Mouse (Mus musculus): ENCODE results near the gene Usp4. TPM values are rescaled to one million over a fixed set of nuclear protein-coding genes. Genes with fewer than 3 reads are reported as not detected.
A peak's percentile ranks its signal among the peaks of the same experiment; 100 is the strongest.

Gene Usp4
- polyA plus RNA-seq, 1 experiment from 2014 or later, result 128 TPM

- no peak for DNase-seq (ENCODE audit: low spot score)
- Histone ChIP-seq H3K4me3 (peak overlapping the region; percentile 95), H3K9me3 (no peaks in the 10 kb centered on the region), H3K4me1 (replicated peaks) (peaks cover 26% of the 10 kb centered on the region), H3K27ac (peak overlapping the region; percentile 97), H3K36me3 (peaks cover 25% of the 10 kb centered on the region), H3K27me3 (ENCODE audit: insufficient read depth, poor library complexity, severe bottlenecking) (no peaks in the 10 kb centered on the region)
- 8% methylated on average over 11 of the region's 11 CpGs for WGBS
These were observed 629 bp upstream of the Usp4 start for GRCm38 (mm10) chr9:108347024-108347423.

- Histone ChIP-seq H3K9me3 (no peaks in the 10 kb centered on the region), H3K27me3 (ENCODE audit: insufficient read depth, poor library complexity, severe bottlenecking) (no peaks in the 10 kb centered on the region), H3K36me3 (peaks cover 37% of the 10 kb centered on the region), H3K4me3 (peak overlapping the region; percentile 95), H3K4me1 (replicated peaks) (peaks cover 23% of the 10 kb centered on the region), H3K27ac (peak overlapping the region; percentile 97)
- no peak for DNase-seq (ENCODE audit: low spot score)
- WGBS, result 11% methylated on average over 14 of the region's 14 CpGs
These were observed 632 bp downstream of the Usp4 start for GRCm38 (mm10) chr9:108348290-108348680.

GRCm38 (mm10) chr9:108349727-108350126 is 2.1 kb downstream of the Usp4 start:
- Histone ChIP-seq H3K36me3 (peaks cover 52% of the 10 kb centered on the region), H3K27me3 (ENCODE audit: insufficient read depth, poor library complexity, severe bottlenecking) (no peaks in the 10 kb centered on the region), H3K4me1 (replicated peaks) (peaks cover 23% of the 10 kb centered on the region), H3K9me3 (no peaks in the 10 kb centered on the region), H3K4me3 (no peak overlapping the region), H3K27ac (no peak overlapping the region)
- no peak for DNase-seq (ENCODE audit: low spot score)
- WGBS, result 92% methylated on average over 4 of the region's 4 CpGs

- H3K4me1 ChIP-seq (replicated peaks), result no peaks in the 10 kb centered on the region
- no peaks in the 10 kb centered on the region for H3K27me3 ChIP-seq (ENCODE audit: insufficient read depth, poor library complexity, severe bottlenecking)
- H3K36me3 ChIP-seq, result peaks cover 97% of the 10 kb centered on the region
- no peak for DNase-seq (ENCODE audit: low spot score)
- no peaks in the 10 kb centered on the region for H3K9me3 ChIP-seq
- H3K27ac ChIP-seq, result no peak overlapping the region
- no peak overlapping the region for H3K4me3 ChIP-seq
- 93% methylated on average over 9 of the region's 9 CpGs for WGBS
These were observed 30.6 kb downstream of the Usp4 start for GRCm38 (mm10) chr9:108378234-108378633.

- H3K27ac ChIP-seq, result no peak overlapping the region
- no peak overlapping the region for H3K4me3 ChIP-seq
- H3K36me3 ChIP-seq, result peaks cover 97% of the 10 kb centered on the region
- H3K27me3 ChIP-seq (ENCODE audit: insufficient read depth, poor library complexity, severe bottlenecking), result no peaks in the 10 kb centered on the region
- no peak for DNase-seq (ENCODE audit: low spot score)
- H3K4me1 ChIP-seq (replicated peaks), result no peaks in the 10 kb centered on the region
- H3K9me3 ChIP-seq, result no peaks in the 10 kb centered on the region
- WGBS, result 95% methylated on average over 5 of the region's 5 CpGs
These were observed 31.1 kb downstream of the Usp4 start for GRCm38 (mm10) chr9:108378736-108379135.

GRCm38 (mm10) chr9:108379294-108379693 is 31.6 kb downstream of the Usp4 start:
- no peak for DNase-seq (ENCODE audit: low spot score)
- Histone ChIP-seq H3K27ac (no peak overlapping the region), H3K36me3 (peaks cover 97% of the 10 kb centered on the region), H3K27me3 (ENCODE audit: insufficient read depth, poor library complexity, severe bottlenecking) (no peaks in the 10 kb centered on the region), H3K9me3 (no peaks in the 10 kb centered on the region), H3K4me3 (no peak overlapping the region), H3K4me1 (replicated peaks) (no peaks in the 10 kb centered on the region)
- 89% methylated on average over 4 of the region's 4 CpGs for WGBS

- Histone ChIP-seq H3K27me3 (ENCODE audit: insufficient read depth, poor library complexity, severe bottlenecking) (no peaks in the 10 kb centered on the region), H3K9me3 (no peaks in the 10 kb centered on the region), H3K4me1 (replicated peaks) (no peaks in the 10 kb centered on the region), H3K4me3 (no peak overlapping the region), H3K27ac (no peak overlapping the region), H3K36me3 (peaks cover 97% of the 10 kb centered on the region)
- DNase-seq (ENCODE audit: low spot score), result no peak
- 97% methylated on average over 9 of the region's 9 CpGs for WGBS
These were observed 33.7 kb downstream of the Usp4 start for GRCm38 (mm10) chr9:108381382-108381781.

GRCm38 (mm10) chr9:108385006-108385405 is 37.4 kb downstream of the Usp4 start:
- Histone ChIP-seq H3K4me3 (no peak overlapping the region), H3K36me3 (peaks cover 96% of the 10 kb centered on the region), H3K9me3 (no peaks in the 10 kb centered on the region), H3K4me1 (replicated peaks) (no peaks in the 10 kb centered on the region), H3K27me3 (ENCODE audit: insufficient read depth, poor library complexity, severe bottlenecking) (no peaks in the 10 kb centered on the region), H3K27ac (no peak overlapping the region)
- WGBS, result 79% methylated on average over 7 of the region's 7 CpGs
- DNase-seq (ENCODE audit: low spot score), result no peak

GRCm38 (mm10) chr9:108386816-108387215 is 39.2 kb downstream of the Usp4 start:
- H3K9me3 ChIP-seq, result no peaks in the 10 kb centered on the region
- WGBS, result 86% methylated on average over 4 of the region's 4 CpGs
- DNase-seq (ENCODE audit: low spot score), result no peak
- no peaks in the 10 kb centered on the region for H3K27me3 ChIP-seq (ENCODE audit: insufficient read depth, poor library complexity, severe bottlenecking)
- no peak overlapping the region for H3K4me3 ChIP-seq
- H3K36me3 ChIP-seq, result peaks cover 97% of the 10 kb centered on the region
- no peak overlapping the region for H3K27ac ChIP-seq
- no peaks in the 10 kb centered on the region for H3K4me1 ChIP-seq (replicated peaks)

- Histone ChIP-seq H3K4me1 (replicated peaks) (peaks cover 7% of the 10 kb centered on the region; the same call in 1 of the 2 replicates), H3K36me3 (peaks cover 97% of the 10 kb centered on the region), H3K27me3 (ENCODE audit: insufficient read depth, poor library complexity, severe bottlenecking) (no peaks in the 10 kb centered on the region), H3K9me3 (no peaks in the 10 kb centered on the region), H3K27ac (no peak overlapping the region), H3K4me3 (no peak overlapping the region)
- DNase-seq (ENCODE audit: low spot score), result no peak
- WGBS, result 87% methylated on average over 10 of the region's 10 CpGs
These were observed 40.9 kb downstream of the Usp4 start for GRCm38 (mm10) chr9:108388601-108389000.

- H3K4me3 ChIP-seq, result no peak overlapping the region
- WGBS, result 88% methylated on average over 6 of the region's 6 CpGs
- H3K36me3 ChIP-seq, result peaks cover 97% of the 10 kb centered on the region
- no peaks in the 10 kb centered on the region for H3K9me3 ChIP-seq
- H3K4me1 ChIP-seq (replicated peaks), result peaks cover 7% of the 10 kb centered on the region; the same call in 1 of the 2 replicates
- H3K27me3 ChIP-seq (ENCODE audit: insufficient read depth, poor library complexity, severe bottlenecking), result no peaks in the 10 kb centered on the region
- no peak overlapping the region for H3K27ac ChIP-seq
- DNase-seq (ENCODE audit: low spot score), result no peak
These were observed 41.6 kb downstream of the Usp4 start for GRCm38 (mm10) chr9:108389220-108389619.

- no peaks in the 10 kb centered on the region for H3K9me3 ChIP-seq
- 50% methylated on average over 18 of the region's 18 CpGs for WGBS
- H3K36me3 ChIP-seq, result peaks cover 68% of the 10 kb centered on the region
- H3K4me1 ChIP-seq (replicated peaks), result peaks cover 7% of the 10 kb centered on the region; the same call in 1 of the 2 replicates
- peak; percentile 47 for DNase-seq (ENCODE audit: low spot score)
- H3K4me3 ChIP-seq, result no peak within 1 kb of the TSS
- peak within 1 kb of the TSS; percentile 75; the same call in 1 of the 2 replicates for H3K27ac ChIP-seq
- H3K27me3 ChIP-seq (ENCODE audit: insufficient read depth, poor library complexity, severe bottlenecking), result no peaks in the 10 kb centered on the region
These were observed 45.0 kb downstream of the Usp4 start, which contains the start of gene 1700102P08Rik for GRCm38 (mm10) chr9:108392676-108393075. 1700102P08Rik (plus strand) TSS chr9:108392805.

- H3K36me3 ChIP-seq, result peaks cover 57% of the 10 kb centered on the region
- 95% methylated on average over 6 of the region's 6 CpGs for WGBS
These were observed 46.5 kb downstream of the Usp4 start for GRCm38 (mm10) chr9:108394191-108394590.

GRCm38 (mm10) chr9:108395427-108395826 is 47.8 kb downstream of the Usp4 start:
- no peak for DNase-seq (ENCODE audit: low spot score)
- H3K4me3 ChIP-seq, result no peak overlapping the region
- H3K9me3 ChIP-seq, result no peaks in the 10 kb centered on the region
- WGBS, result 88% methylated on average over 1 of the region's 1 CpGs
- H3K27me3 ChIP-seq (ENCODE audit: insufficient read depth, poor library complexity, severe bottlenecking), result no peaks in the 10 kb centered on the region
- H3K27ac ChIP-seq, result no peak overlapping the region
- H3K36me3 ChIP-seq, result peaks cover 46% of the 10 kb centered on the region
- peaks cover 7% of the 10 kb centered on the region; the same call in 1 of the 2 replicates for H3K4me1 ChIP-seq (replicated peaks)

More at GRCm38 (mm10) chr9:108394191-108394590, 46.5 kb downstream of the Usp4 start:
- Histone ChIP-seq H3K27me3 (ENCODE audit: insufficient read depth, poor library complexity, severe bottlenecking) (no peaks in the 10 kb centered on the region), H3K4me3 (no peak overlapping the region), H3K4me1 (replicated peaks) (peaks cover 7% of the 10 kb centered on the region; the same call in 1 of the 2 replicates), H3K9me3 (no peaks in the 10 kb centered on the region), H3K27ac (no peak overlapping the region)
- DNase-seq (ENCODE audit: low spot score), result no peak
